Mouse (Mus musculus): ENCODE results near the gene Antxr1. TPM values are rescaled to one million over a fixed set of nuclear protein-coding genes. Genes with fewer than 3 reads are reported as not detected.

Gene Antxr1
- polyA plus RNA-seq, 1 experiment from 2014 or later = 5.2 TPM

DNA sequence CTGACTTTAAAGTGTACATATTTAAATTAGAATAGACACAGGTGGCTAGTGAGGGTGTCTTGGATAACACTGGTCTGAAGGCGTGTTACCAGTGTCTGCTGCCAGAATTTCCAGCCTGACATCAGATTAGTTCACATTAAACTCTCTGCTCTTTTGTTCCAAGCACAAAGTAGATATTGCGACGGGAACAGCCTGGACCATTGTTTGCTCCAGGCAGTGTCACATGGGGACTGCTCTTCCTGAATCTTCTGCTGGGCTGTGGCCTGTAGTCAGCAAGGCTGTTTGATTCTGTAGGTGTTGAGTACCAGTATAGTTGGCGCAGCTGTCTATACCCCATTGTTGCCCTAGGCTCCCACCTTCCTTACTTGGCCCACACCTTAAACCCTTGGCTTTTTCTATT is 211.6 kb downstream of the Antxr1 start:
- no peak overlapping the region for H3K4me3 ChIP-seq (replicated peaks; ENCODE audit: low read depth, low read length)
- no peaks in the 10 kb centered on the region for H3K27me3 ChIP-seq (ENCODE audit: insufficient read depth, low read length)
- no peak overlapping the region for H3K27ac ChIP-seq
- no peaks in the 10 kb centered on the region for H3K9me3 ChIP-seq (replicated peaks; ENCODE audit: low read length)
- no peak for TF ChIP-seq CTCF (IDR thresholded peaks at IDR 0.05; ENCODE audit: low read depth)
- ATAC-seq (replicated peaks; ENCODE audit: low FRiP score, low read depth) = no peak
- H3K4me1 ChIP-seq (replicated peaks; ENCODE audit: insufficient read depth, low read length) = peaks cover 7% of the 10 kb centered on the region; the same call in 1 of the 2 replicates
- no peaks in the 10 kb centered on the region for H3K36me3 ChIP-seq (ENCODE audit: insufficient read depth, low read length)
- H3K9ac ChIP-seq (ENCODE audit: low read depth, low read length) = no peak overlapping the region
- no peak for DNase-seq (ENCODE audit: low spot score)
- 85% methylated on average over 4 of the region's 4 CpGs for WGBS
- no peak overlapping the region for H3K4me2 ChIP-seq (ENCODE audit: low read length)

- H3K4me3 ChIP-seq (replicated peaks; ENCODE audit: low read depth, low read length) = no peak overlapping the region
- 91% methylated on average over 6 of the region's 6 CpGs for WGBS
Measured at GRCm38 (mm10) chr6:87123406-87123805, 212.2 kb downstream of the Antxr1 start.

GRCm38 (mm10) chr6:87121961-87122360 is 213.7 kb downstream of the Antxr1 start:
- H3K4me3 ChIP-seq (replicated peaks; ENCODE audit: low read depth, low read length) = no peak overlapping the region
- WGBS = 73% methylated on average over 7 of the region's 7 CpGs
- no peaks in the 10 kb centered on the region for H3K9me3 ChIP-seq (replicated peaks; ENCODE audit: low read length)
- no peak overlapping the region for H3K9ac ChIP-seq (ENCODE audit: low read depth, low read length)
- DNase-seq (ENCODE audit: low spot score) = no peak
- TF ChIP-seq CTCF (IDR thresholded peaks at IDR 0.05; ENCODE audit: low read depth) = no peak
- H3K4me1 ChIP-seq (replicated peaks; ENCODE audit: insufficient read depth, low read length) = no peaks in the 10 kb centered on the region
- no peaks in the 10 kb centered on the region for H3K27me3 ChIP-seq (ENCODE audit: insufficient read depth, low read length)
- no peaks in the 10 kb centered on the region for H3K36me3 ChIP-seq (ENCODE audit: insufficient read depth, low read length)
- ATAC-seq (replicated peaks; ENCODE audit: low FRiP score, low read depth) = no peak
- no peak overlapping the region for H3K4me2 ChIP-seq (ENCODE audit: low read length)
- no peak overlapping the region for H3K27ac ChIP-seq

More at GRCm38 (mm10) chr6:87123406-87123805, 212.2 kb downstream of the Antxr1 start:
- no peaks in the 10 kb centered on the region for H3K9me3 ChIP-seq (replicated peaks; ENCODE audit: low read length)
- ATAC-seq (replicated peaks; ENCODE audit: low FRiP score, low read depth) (no peak), DNase-seq (ENCODE audit: low spot score) (no peak)
- no peak for TF ChIP-seq CTCF (IDR thresholded peaks at IDR 0.05; ENCODE audit: low read depth)
- no peaks in the 10 kb centered on the region for H3K27me3 ChIP-seq (ENCODE audit: insufficient read depth, low read length)
- H3K9ac ChIP-seq (ENCODE audit: low read depth, low read length) = no peak overlapping the region
- H3K4me1 ChIP-seq (replicated peaks; ENCODE audit: insufficient read depth, low read length) = peaks cover 7% of the 10 kb centered on the region; the same call in 1 of the 2 replicates
- no peak overlapping the region for H3K27ac ChIP-seq
- no peaks in the 10 kb centered on the region for H3K36me3 ChIP-seq (ENCODE audit: insufficient read depth, low read length)
- H3K4me2 ChIP-seq (ENCODE audit: low read length) = no peak overlapping the region

DNA sequence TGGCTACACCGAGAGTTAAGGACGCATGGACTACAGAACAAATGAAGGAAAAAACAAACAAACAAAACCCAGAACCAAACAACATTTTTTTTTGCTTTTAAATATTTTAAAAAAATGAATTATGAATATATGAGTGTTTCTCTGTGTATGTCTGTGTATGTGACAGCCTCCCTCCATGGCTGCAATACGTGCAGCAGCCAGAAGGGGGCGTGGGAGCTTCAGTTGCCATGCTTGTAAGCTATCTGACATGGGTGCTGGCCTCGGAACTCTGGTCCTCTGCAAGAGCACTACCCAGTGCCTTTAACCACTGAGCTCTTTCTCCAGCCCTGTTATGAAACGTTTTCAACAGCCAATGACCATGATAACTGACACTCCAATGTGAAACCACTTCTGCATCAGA is 215.0 kb downstream of the Antxr1 start:
- H3K9me3 ChIP-seq (replicated peaks; ENCODE audit: low read length) = no peaks in the 10 kb centered on the region
- H3K4me3 ChIP-seq (replicated peaks; ENCODE audit: low read depth, low read length) = no peak overlapping the region
- TF ChIP-seq CTCF (IDR thresholded peaks at IDR 0.05; ENCODE audit: low read depth) = peak; percentile 31; the same call in 1 of the 2 replicates
- no peak overlapping the region for H3K9ac ChIP-seq (ENCODE audit: low read depth, low read length)
- no peak for DNase-seq (ENCODE audit: low spot score)
- no peak for ATAC-seq (replicated peaks; ENCODE audit: low FRiP score, low read depth)
- no peaks in the 10 kb centered on the region for H3K27me3 ChIP-seq (ENCODE audit: insufficient read depth, low read length)
- 87% methylated on average over 6 of the region's 6 CpGs for WGBS
- no peaks in the 10 kb centered on the region for H3K4me1 ChIP-seq (replicated peaks; ENCODE audit: insufficient read depth, low read length)
- H3K36me3 ChIP-seq (ENCODE audit: insufficient read depth, low read length) = no peaks in the 10 kb centered on the region
- no peak overlapping the region for H3K4me2 ChIP-seq (ENCODE audit: low read length)
- no peak overlapping the region for H3K27ac ChIP-seq

DNA sequence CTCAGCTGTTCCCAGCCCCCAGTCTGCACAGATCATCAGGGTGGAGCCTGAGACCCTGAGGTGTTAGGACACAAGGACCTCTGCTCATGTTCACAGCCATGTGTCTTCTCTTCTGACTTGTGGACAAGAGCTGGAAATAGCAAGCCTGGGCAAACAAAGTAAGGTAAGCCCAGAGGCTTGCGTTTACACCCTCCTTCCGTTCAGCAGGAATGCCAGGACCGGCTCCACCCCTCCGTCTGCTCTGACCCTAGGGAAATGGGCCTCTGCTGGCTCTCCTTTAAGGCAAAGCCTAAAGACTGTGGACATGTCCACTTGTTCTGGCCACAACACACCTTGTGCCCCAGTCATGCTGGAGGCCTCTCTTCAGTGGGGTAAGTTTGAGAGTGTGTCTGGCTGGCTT is 215.6 kb downstream of the Antxr1 start:
- Histone ChIP-seq H3K27ac (no peak overlapping the region), H3K9ac (ENCODE audit: low read depth, low read length) (no peak overlapping the region), H3K4me1 (replicated peaks; ENCODE audit: insufficient read depth, low read length) (no peaks in the 10 kb centered on the region), H3K4me2 (ENCODE audit: low read length) (no peak overlapping the region), H3K36me3 (ENCODE audit: insufficient read depth, low read length) (no peaks in the 10 kb centered on the region), H3K9me3 (replicated peaks; ENCODE audit: low read length) (no peaks in the 10 kb centered on the region), H3K27me3 (ENCODE audit: insufficient read depth, low read length) (no peaks in the 10 kb centered on the region), H3K4me3 (replicated peaks; ENCODE audit: low read depth, low read length) (no peak overlapping the region)
- TF ChIP-seq CTCF (IDR thresholded peaks at IDR 0.05; ENCODE audit: low read depth) = no peak
- DNase-seq (ENCODE audit: low spot score) (no peak), ATAC-seq (replicated peaks; ENCODE audit: low FRiP score, low read depth) (no peak)
- WGBS = 39% methylated on average over 4 of the region's 4 CpGs

- WGBS = 67% methylated on average over 20 of the region's 20 CpGs
- Histone ChIP-seq H3K27ac (no peak overlapping the region), H3K36me3 (ENCODE audit: insufficient read depth, low read length) (no peaks in the 10 kb centered on the region), H3K4me3 (replicated peaks; ENCODE audit: low read depth, low read length) (no peak overlapping the region), H3K4me1 (replicated peaks; ENCODE audit: insufficient read depth, low read length) (no peaks in the 10 kb centered on the region), H3K4me2 (ENCODE audit: low read length) (no peak overlapping the region), H3K27me3 (ENCODE audit: insufficient read depth, low read length) (no peaks in the 10 kb centered on the region), H3K9ac (ENCODE audit: low read depth, low read length) (no peak overlapping the region), H3K9me3 (replicated peaks; ENCODE audit: low read length) (no peaks in the 10 kb centered on the region)
- DNase-seq (ENCODE audit: low spot score) (no peak), ATAC-seq (replicated peaks; ENCODE audit: low FRiP score, low read depth) (no peak; the same call in 1 of the 2 replicates)
- no peak for TF ChIP-seq CTCF (IDR thresholded peaks at IDR 0.05; ENCODE audit: low read depth)
Measured at GRCm38 (mm10) chr6:87119066-87119837, 216.4 kb downstream of the Antxr1 start.

Data from kidney, postnatal 0 days (tissue).